Mouse (Mus musculus): ENCODE measurements around the gene Hspa8. TPM values are rescaled to one million over a fixed set of nuclear protein-coding genes. Genes with fewer than 3 reads are reported as not detected.

Hspa8 gene
- polyA plus RNA-seq, 2 experiments: 1,148 to 1,333 TPM

- Histone ChIP-seq H3K4me3 (ENCODE audit: insufficient read depth in 1 of 2, low read depth in 2 of 2, low read length in 2 of 2) (no peak overlapping the region), H3K9ac (replicated peaks) (no peak overlapping the region), H3K9me3 (ENCODE audit: control insufficient read depth, low read length) (no peaks in the 10 kb centered on the region), H3K36me3 (replicated peaks; ENCODE audit: control insufficient read depth, insufficient read depth, low read depth) (no peaks in the 10 kb centered on the region), H3K4me1 (replicated peaks; ENCODE audit: control insufficient read depth in 2 of 2, insufficient read depth in 2 of 2, low read length in 1 of 2) (peaks cover 5 to 6% of the 10 kb centered on the region in 2 experiments), H3K27me3 (ENCODE audit: control insufficient read depth, insufficient read depth, low read length) (no peaks in the 10 kb centered on the region), H3K27ac (no peak overlapping the region), H3K4me2 (ENCODE audit: low read depth) (no peak overlapping the region)
- DNase-seq (ENCODE audit: low read depth in 3 of 3, low spot score in 3 of 3) (no peak), ATAC-seq (ENCODE audit: insufficient read depth) (no peak)
- TF ChIP-seq EP300 (IDR thresholded peaks at IDR 0.05; ENCODE audit: low read depth): no peak
- TF ChIP-seq CTCF (IDR thresholded peaks at IDR 0.05; ENCODE audit: low read depth): no peak
- WGBS (ENCODE audit: insufficient replicate concordance): 77% methylated on average over 5 of the region's 5 CpGs
Measured at GRCm38 (mm10) chr9:40793581-40793980, 7.2 kb upstream of the Hspa8 start.

- WGBS (ENCODE audit: insufficient replicate concordance): 43% methylated on average over 5 of the region's 5 CpGs
- Histone ChIP-seq H3K27ac (no peak overlapping the region), H3K9ac (replicated peaks) (no peak overlapping the region), H3K4me2 (ENCODE audit: low read depth) (no peak overlapping the region), H3K4me1 (replicated peaks; ENCODE audit: control insufficient read depth in 2 of 2, insufficient read depth in 2 of 2, low read length in 1 of 2) (peaks cover 12 to 13% of the 10 kb centered on the region in 2 experiments), H3K4me3 (ENCODE audit: insufficient read depth in 1 of 2, low read depth in 2 of 2, low read length in 2 of 2) (no peak overlapping the region), H3K27me3 (ENCODE audit: control insufficient read depth, insufficient read depth, low read length) (no peaks in the 10 kb centered on the region), H3K9me3 (ENCODE audit: control insufficient read depth, low read length) (no peaks in the 10 kb centered on the region), H3K36me3 (replicated peaks; ENCODE audit: control insufficient read depth, insufficient read depth, low read depth) (no peaks in the 10 kb centered on the region)
- TF ChIP-seq EP300 (IDR thresholded peaks at IDR 0.05; ENCODE audit: low read depth) (no peak), CTCF (IDR thresholded peaks at IDR 0.05; ENCODE audit: low read depth) (no peak)
- no peak for DNase-seq (ENCODE audit: low read depth in 3 of 3, low spot score in 3 of 3)
- no peak for ATAC-seq (ENCODE audit: insufficient read depth)
Measured at GRCm38 (mm10) chr9:40794251-40794650, 6.5 kb upstream of the Hspa8 start.

- Histone ChIP-seq H3K4me1 (replicated peaks; ENCODE audit: control insufficient read depth in 2 of 2, insufficient read depth in 2 of 2, low read length in 1 of 2) (peaks cover 14 to 16% of the 10 kb centered on the region in 2 experiments), H3K27me3 (ENCODE audit: control insufficient read depth, insufficient read depth, low read length) (no peaks in the 10 kb centered on the region), H3K27ac (no peak overlapping the region), H3K4me2 (ENCODE audit: low read depth) (no peak overlapping the region), H3K36me3 (replicated peaks; ENCODE audit: control insufficient read depth, insufficient read depth, low read depth) (no peaks in the 10 kb centered on the region), H3K9me3 (ENCODE audit: control insufficient read depth, low read length) (no peaks in the 10 kb centered on the region), H3K9ac (replicated peaks) (no peak overlapping the region), H3K4me3 (ENCODE audit: insufficient read depth in 1 of 2, low read depth in 2 of 2, low read length in 2 of 2) (no peak overlapping the region)
- 64% methylated on average over 5 of the region's 5 CpGs for WGBS (ENCODE audit: insufficient replicate concordance)
- DNase-seq (ENCODE audit: low read depth in 3 of 3, low spot score in 3 of 3): no peak
- no peak for TF ChIP-seq CTCF (IDR thresholded peaks at IDR 0.05; ENCODE audit: low read depth)
- no peak for TF ChIP-seq EP300 (IDR thresholded peaks at IDR 0.05; ENCODE audit: low read depth)
- ATAC-seq (ENCODE audit: insufficient read depth): no peak
Measured at GRCm38 (mm10) chr9:40794926-40795325, 5.9 kb upstream of the Hspa8 start.

- Histone ChIP-seq H3K9me3 (ENCODE audit: control insufficient read depth, low read length) (no peaks in the 10 kb centered on the region), H3K27ac (no peak overlapping the region), H3K4me3 (ENCODE audit: insufficient read depth in 1 of 2, low read depth in 2 of 2, low read length in 2 of 2) (no peak overlapping the region), H3K4me1 (replicated peaks; ENCODE audit: control insufficient read depth in 2 of 2, insufficient read depth in 2 of 2, low read length in 1 of 2) (peaks cover 14 to 16% of the 10 kb centered on the region in 2 experiments), H3K4me2 (ENCODE audit: low read depth) (no peak overlapping the region), H3K36me3 (replicated peaks; ENCODE audit: control insufficient read depth, insufficient read depth, low read depth) (no peaks in the 10 kb centered on the region), H3K27me3 (ENCODE audit: control insufficient read depth, insufficient read depth, low read length) (no peaks in the 10 kb centered on the region), H3K9ac (replicated peaks) (no peak overlapping the region)
- 46% methylated on average over 2 of the region's 2 CpGs for WGBS (ENCODE audit: insufficient replicate concordance)
- no peak for DNase-seq (ENCODE audit: low read depth in 3 of 3, low spot score in 3 of 3)
- no peak for ATAC-seq (ENCODE audit: insufficient read depth)
- TF ChIP-seq EP300 (IDR thresholded peaks at IDR 0.05; ENCODE audit: low read depth) (no peak), CTCF (IDR thresholded peaks at IDR 0.05; ENCODE audit: low read depth) (no peak)
Measured at GRCm38 (mm10) chr9:40795562-40795961, 5.2 kb upstream of the Hspa8 start.

- Histone ChIP-seq H3K9me3 (ENCODE audit: control insufficient read depth, low read length) (no peaks in the 10 kb centered on the region), H3K36me3 (replicated peaks; ENCODE audit: control insufficient read depth, insufficient read depth, low read depth) (no peaks in the 10 kb centered on the region), H3K4me3 (ENCODE audit: insufficient read depth in 1 of 2, low read depth in 2 of 2, low read length in 2 of 2) (no peak overlapping the region), H3K4me2 (ENCODE audit: low read depth) (no peak overlapping the region), H3K27ac (no peak overlapping the region), H3K4me1 (replicated peaks; ENCODE audit: control insufficient read depth in 2 of 2, insufficient read depth in 2 of 2, low read length in 1 of 2) (peaks cover 14 to 16% of the 10 kb centered on the region in 2 experiments), H3K9ac (replicated peaks) (no peak overlapping the region), H3K27me3 (ENCODE audit: control insufficient read depth, insufficient read depth, low read length) (no peaks in the 10 kb centered on the region)
- no peak for TF ChIP-seq EP300 (IDR thresholded peaks at IDR 0.05; ENCODE audit: low read depth)
- TF ChIP-seq CTCF (IDR thresholded peaks at IDR 0.05; ENCODE audit: low read depth): no peak
- 41% methylated on average over 4 of the region's 4 CpGs for WGBS (ENCODE audit: insufficient replicate concordance)
- DNase-seq (ENCODE audit: low read depth in 3 of 3, low spot score in 3 of 3) (no peak), ATAC-seq (ENCODE audit: insufficient read depth) (no peak)
Measured at GRCm38 (mm10) chr9:40796054-40796453, 4.7 kb upstream of the Hspa8 start.
